Mouse (Mus musculus) urinary bladder, postnatal 14 days (tissue): ENCODE data around the gene Gstt2.

Source experiments
- DNase-seq: peaks from one replicate; pipeline ENCODE4 v3.0.0; 2021; ENCODE audit warnings: low spot score

Gstt2 gene

DNA sequence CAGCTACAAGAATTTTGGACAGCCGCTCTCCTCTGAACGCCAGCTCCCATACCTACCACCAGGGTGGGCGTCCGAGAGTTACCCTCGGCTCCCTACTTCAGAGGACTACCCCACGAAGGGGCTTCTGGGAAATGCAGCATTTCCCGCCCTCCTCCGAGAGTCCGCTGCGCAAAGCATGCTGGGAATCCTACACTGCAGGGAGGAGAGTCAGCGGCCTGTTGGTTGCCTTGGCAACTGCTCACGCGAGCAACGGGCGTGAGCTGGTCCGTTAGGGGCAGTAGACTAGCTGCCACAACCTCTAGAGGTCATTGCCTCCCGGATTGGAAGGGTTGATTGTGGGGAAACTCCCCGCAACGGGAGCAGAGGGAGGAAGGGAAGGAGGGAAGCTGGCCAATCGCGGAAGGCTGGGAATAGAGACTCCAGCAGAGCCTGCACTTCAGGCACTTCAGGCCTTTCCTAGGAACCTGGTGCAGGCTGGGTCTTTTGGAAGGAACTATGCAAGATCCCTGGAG is at the start of gene Gstt2:
TSS of gene Gstt2 (minus strand) at position 177 of the 512 bp plus-strand sequence.
- DNase-seq: peak; percentile 92

GRCm38 (mm10) chr10:75884742-75885141 is 47.5 kb upstream of the Gstt2 start:
- no peak for DNase-seq

- peak; percentile 81 for DNase-seq
Measured at GRCm38 (mm10) chr10:75883232-75883552, 46.0 kb upstream of the Gstt2 start.

DNA sequence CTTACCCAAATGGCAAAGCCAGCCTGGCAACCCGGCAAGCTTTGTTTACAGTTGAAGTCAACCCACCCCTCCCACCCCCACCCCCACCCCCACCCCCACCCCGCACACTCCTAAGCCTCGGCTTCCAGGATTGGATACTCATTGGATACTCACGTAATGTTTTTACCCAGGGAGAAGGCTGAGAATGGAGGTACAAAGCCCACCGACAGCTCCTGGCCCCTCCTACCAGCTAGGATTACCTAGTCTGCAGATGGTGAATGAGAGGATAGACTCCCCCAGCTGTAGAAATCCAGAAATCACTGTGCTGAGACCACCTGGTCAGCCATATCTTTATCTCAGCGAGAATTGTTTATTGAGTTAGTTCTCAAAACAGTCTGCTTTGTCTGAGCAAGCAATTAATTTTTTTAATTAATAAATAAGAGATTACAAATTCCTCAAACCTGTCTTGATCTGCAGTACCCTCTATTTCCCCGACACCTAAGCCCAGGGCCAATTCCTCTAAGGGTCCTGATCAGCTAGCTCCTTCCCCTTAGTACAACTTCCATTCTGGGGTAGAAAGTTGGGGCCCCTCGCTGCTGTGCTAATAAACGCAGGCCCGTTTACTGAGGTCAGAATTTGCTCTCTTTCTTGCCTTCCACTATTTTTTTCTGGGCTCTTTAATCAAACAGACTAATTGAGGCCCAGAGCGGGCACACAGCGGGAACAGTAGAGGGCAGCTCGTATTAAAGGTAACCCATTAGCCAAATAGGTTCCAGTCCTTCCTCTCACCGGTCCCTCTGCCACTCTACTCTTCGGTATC is 45.4 kb upstream of the Gstt2 start:
- no peak for DNase-seq

- no peak for DNase-seq
Measured at GRCm38 (mm10) chr10:75881578-75882432, 44.6 kb upstream of the Gstt2 start.

DNA sequence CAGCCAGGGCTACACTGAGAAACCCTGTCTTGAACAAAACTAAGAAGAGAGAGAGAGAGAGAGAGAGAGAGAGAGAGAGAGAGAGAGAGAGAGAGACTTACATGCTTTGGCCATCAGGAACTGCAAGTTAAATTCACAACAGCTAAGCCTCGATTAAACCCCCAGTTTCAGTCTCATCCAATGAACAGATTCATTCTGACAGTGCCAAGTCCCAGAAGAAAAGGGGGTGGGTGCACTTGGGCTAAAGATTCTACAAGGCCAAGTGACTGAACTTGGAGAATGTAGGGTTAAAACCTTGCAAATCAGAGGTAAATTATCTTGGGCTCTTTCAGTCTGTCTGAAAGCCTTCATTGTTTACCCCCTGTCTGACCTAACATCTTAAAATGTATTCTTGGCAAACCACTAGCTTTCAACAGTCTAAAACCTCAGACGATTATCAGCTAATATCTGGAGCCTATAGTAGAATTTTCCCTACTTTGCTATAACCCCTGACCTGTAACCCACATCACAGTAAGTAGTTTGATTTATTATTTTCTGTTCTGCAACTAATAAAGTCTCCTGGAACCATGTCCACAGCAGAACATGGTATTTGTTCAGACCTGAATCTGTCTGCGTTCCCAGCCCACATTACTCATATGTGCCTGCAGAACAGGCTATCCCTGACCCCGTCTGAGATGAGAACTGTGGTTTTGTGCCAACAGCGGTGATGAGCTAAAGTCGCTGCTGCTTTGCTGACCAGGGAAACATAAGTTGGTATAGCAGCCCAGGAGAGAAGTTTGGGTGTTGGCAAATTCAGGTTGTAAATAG is 43.8 kb upstream of the Gstt2 start:
- DNase-seq: peak; percentile 51

DNA sequence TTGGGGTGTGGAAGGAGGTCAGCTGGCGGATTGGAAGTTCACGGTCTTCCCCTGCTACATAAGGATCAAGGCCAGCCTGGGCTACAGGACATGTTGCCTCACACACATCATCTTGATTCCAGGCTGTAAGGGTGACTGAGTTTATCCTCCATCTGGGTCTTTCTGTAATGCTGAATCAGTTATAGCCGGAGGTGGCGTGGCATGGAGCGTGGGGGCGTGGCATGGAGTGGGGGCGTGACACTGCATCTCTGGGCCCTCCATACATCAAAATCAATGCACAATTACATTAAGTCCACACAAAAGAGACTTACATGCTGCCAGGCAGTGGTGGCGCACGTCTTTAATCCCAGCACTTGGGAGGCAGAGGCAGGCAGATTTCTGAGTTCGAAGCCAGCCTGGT is 43.1 kb upstream of the Gstt2 start:
- DNase-seq: no peak

DNA sequence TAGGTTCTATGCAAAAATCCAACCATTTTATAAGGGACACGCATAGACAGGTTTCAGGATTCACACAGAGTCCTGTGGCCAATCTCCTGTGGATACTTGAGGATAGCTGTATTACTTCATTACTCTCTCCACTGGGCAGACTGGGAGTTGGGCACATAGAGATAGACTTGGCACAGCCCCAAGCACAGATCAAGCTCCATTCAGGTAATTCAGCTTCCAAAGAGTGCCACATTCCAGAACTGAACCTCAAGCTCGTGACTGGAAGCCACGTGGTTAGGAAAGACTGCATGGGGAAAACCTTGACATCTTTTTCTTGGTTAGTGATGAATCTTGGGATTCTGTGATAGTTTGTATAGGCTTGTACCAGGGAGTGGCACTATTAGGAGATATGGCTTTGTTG is 41.6 kb upstream of the Gstt2 start:
- DNase-seq: no peak

DNA sequence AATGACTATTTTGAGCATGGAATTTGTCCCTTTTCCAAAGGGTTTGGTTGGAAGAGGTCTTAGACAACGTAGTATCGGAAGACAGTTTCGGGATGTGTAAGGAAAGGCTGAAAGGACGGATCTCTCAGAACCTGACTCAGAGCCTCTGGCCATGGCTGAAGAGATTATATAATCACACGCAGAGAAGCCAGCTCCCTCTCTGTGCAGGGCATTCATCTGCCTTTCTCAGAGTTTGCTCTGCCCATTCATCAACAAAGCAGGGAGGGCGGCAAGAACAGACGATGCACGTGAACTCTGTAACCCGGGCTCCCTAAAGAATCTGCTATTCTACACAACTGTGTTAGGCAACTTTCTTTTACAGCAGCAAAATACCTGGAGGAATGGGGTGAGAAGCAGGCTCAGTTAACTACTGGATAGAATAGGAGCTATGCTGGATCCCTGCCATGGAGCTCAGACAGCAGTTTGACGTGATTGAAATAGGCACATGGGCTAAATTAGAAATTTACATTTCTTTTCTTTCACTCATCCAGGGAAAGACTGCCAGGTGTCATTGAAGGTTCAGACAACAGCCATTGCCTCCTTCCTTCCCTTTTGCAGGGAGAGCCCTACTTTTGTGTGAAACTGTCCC is 36.4 kb upstream of the Gstt2 start:
- no peak for DNase-seq

DNA sequence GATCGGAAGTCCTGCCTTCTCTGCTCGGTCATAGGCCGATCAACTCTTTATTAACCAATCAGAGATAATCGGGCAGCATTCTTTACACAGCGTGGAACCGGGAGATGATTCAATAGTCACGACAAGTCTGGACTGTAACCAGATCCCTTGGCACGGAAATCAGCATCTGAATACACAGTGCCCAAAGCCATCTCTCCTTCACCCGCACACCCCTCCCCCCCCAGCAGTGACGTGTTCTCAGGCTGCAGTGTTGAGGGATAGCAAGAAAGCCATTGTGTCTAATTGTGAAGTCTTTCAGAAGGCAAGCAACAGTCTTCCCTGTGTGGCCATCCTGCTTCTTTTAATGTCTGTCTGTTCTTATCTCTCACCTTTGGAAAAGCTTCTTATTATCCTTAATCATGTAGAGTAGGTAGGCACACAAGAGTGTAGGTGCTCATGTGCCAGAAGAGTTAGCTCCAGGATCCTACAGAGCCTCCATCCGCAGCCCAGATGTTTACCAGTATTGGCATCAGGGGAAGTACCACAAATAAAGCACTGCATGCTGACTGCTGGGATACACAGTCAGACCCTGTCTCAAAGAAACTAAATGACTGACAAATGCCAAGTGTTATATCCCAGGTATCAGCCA is 35.8 kb upstream of the Gstt2 start:
- DNase-seq: peak; percentile 80

DNA sequence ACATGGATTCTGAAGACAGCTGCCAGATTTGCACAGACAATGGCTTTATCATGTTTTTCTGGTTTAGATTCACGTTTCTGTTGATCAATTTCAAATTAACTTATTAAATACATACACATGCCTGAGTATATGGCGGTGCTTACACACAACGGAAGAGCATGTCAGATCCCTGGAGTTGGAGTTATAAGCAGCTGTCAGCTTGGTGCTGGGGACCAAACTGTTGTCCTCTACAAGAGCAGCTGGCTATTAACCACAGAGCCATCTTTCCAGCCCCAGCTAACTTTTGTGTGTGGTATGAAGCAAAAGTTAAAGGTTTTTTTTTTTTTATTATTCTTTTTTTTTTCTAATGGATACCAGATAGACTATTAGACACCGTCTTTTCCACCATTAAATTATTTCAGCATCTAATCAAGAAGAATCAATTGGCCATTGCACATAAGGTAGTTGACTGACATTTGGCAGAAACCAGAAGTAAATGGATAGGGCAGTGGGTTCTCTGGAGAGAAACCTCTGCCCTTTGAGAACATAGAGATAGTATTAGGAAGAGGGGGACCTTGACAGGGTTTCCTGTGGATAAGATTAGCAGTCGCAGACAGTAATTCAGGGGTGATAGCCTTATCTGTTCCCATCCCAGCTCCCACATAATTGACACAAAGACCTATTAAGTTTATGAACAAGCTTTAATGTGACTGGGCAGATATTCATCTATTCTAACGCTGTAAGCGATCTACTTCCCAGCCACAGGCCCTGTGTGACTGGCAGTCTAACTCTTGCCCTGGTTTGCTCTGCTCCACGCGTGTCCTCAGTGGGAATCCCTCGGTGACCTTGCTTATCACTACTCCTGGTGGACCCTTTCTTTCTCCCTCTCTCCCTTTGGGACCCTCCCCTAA is 35.0 kb upstream of the Gstt2 start:
- DNase-seq: no peak

DNA sequence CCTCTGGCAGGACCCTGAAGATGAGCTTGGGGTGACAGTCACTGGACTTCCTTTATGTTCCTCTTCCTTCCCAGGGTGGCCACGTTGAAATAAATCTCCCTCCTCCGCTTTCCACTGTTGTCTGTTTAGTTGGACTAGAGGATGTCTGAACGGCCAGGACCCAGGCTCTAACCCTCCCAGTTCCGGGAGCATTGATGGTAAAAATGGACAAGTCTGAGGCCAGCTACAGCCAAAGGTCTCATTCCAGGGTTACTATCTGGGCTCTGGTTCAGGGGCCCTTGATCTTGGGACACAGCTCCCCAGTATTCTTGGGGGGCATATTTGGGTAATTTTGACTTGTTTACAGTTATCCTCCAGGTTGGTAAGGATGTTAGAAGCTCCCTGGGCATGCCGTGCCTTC is 24.4 kb upstream of the Gstt2 start:
- DNase-seq: no peak

DNA sequence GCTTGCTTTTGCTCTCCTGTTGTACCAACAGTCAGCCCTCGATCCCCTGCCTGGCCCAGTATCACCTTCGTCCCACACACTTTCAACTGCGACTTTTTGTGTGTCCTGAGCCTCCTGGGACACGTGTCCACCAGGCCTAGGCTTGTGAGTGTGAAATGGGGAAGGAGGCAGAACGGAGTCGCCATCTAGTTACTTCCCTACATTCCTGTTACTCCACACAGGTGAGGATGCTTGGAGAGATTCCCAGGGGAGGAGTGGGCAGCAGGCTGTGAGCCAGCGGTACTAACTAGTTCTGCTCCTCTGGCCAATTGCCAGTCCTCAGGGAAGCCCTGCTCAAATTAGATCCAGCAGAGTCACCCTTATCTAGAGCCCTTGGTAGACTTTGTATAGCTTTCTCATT is 23.5 kb upstream of the Gstt2 start:
- no peak for DNase-seq

GRCm38 (mm10) chr10:75859786-75860470 is 22.7 kb upstream of the Gstt2 start, which contains the start of gene Mif:
Mif (minus strand) TSS chr10:75860240.
- DNase-seq: peak; percentile 89

GRCm38 (mm10) chr10:75859107-75859746 is 22.0 kb upstream of the Gstt2 start:
- DNase-seq: no peak

- no peak for DNase-seq
Measured at GRCm38 (mm10) chr10:75857598-75857997, 20.4 kb upstream of the Gstt2 start.

GRCm38 (mm10) chr10:75856976-75857375 is 19.8 kb upstream of the Gstt2 start:
- no peak for DNase-seq

DNA sequence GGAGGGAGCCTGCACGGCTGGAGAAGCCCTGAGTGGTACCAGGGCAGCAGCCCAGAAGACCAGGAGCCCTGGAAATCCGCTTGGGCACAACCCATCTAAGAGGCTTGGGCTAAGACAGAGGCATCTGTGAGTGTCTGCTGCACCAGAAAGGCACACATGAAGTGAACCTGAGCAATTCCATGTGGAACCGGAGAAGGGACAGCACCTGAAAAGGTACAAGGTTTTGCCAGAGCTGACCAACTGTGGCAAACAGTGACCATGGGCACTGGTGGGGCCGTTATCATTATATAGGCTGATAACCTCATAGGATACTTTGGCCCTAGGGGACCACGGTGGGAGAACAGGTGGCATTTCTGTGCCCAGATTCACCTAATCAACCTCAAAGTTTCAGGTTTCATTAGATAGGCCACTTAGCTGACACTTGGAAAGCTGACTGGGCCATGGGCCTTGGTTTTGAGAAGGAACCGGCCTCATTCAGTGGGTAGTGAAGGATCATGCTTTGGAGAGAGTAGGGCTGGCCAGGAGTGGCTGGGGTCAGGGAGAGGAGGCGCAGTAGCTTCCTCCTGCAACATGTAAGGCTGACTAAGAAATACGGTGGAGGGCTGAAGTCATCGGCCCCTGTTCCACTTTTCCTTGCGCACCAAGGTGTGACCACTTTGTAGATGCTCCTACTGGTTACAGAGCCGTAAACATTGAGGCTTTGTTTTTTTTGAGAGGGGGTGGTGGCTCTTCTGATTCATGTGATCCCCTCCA is 19.1 kb upstream of the Gstt2 start:
- DNase-seq: no peak
